Mouse (Mus musculus) urinary bladder, postnatal 25 days (tissue): ENCODE data around the gene Fbxo42.
"Not testable (repeated sequence)": the region's sequence is repeated elsewhere in the genome, so short reads cannot be mapped to it uniquely, and the experiment has no call there.

ENCODE experiments used
- DNase-seq: peaks from one replicate; pipeline ENCODE4 v3.0.0; 2022; ENCODE audit warnings: low spot score

The Fbxo42 gene

GRCm38 (mm10) chr4:141137740-141138139, 10.0 kb upstream of the Fbxo42 start:
- DNase-seq, result not testable (repeated sequence)

DNA sequence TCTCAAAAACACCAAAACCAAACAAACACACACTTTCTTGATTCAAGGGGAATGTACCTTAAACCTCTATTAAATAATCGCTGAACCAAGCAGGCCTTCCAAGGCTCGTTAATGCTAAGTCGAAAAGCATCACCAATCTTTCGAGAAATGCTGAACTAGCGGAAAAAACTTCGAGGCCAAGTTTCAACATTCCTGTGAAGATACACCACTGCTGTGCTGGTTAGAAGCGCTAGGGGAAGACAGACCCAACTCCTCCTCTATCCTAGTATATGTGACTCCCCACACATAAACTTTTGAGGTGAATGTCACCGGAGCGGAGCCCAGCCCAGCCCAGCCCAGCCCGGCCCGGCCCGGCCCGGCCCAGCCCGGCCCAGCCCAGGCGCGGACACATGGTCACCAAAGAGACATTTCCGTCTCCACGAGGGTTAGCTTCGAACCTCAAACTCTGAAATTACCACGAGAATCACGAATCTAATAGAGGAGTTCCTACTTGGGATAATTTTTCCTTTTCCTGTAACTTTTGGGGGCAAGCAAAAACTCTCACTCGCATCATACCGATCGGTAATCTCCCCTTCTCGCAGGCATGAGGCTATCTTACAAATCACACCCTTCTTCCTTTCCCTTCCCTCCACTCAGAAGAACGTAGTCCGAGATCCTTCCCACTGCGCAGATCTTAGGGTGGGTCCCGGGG, 9.1 kb upstream of the Fbxo42 start:
- no peak for DNase-seq

- DNase-seq, result peak; percentile 99
These were observed 8.4 kb upstream of the Fbxo42 start, which contains the start of gene Szrd1 for GRCm38 (mm10) chr4:141139116-141139970. Gene Szrd1, minus strand, starts transcription at chr4:141139775.

GRCm38 (mm10) chr4:141140354-141140753, 7.4 kb upstream of the Fbxo42 start:
- DNase-seq, result not testable (repeated sequence)

DNA sequence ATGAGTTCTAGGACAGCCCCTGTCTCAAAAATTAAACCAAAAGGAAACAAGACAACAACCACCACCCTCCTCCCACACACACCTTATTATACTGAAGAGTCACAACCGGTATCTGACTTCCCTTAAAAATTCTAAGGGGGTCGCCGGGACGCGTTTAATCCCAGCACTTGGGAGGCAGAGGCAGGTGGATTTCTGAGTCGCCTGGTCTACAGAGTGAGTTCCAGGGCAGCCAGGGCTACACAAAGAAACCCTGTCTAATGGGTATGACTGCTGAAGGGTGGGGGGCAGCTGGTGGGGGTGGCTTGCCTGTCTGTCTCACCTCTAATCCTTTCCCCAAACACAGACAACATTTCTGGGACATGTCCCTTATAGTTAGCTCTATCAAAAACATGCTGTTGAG, 6.7 kb upstream of the Fbxo42 start:
- DNase-seq, result no peak

- DNase-seq, result peak; percentile 67
These were observed 5.4 kb upstream of the Fbxo42 start for GRCm38 (mm10) chr4:141142285-141142811.

GRCm38 (mm10) chr4:141145124-141145523, 2.6 kb upstream of the Fbxo42 start:
- not testable (repeated sequence) for DNase-seq

DNA sequence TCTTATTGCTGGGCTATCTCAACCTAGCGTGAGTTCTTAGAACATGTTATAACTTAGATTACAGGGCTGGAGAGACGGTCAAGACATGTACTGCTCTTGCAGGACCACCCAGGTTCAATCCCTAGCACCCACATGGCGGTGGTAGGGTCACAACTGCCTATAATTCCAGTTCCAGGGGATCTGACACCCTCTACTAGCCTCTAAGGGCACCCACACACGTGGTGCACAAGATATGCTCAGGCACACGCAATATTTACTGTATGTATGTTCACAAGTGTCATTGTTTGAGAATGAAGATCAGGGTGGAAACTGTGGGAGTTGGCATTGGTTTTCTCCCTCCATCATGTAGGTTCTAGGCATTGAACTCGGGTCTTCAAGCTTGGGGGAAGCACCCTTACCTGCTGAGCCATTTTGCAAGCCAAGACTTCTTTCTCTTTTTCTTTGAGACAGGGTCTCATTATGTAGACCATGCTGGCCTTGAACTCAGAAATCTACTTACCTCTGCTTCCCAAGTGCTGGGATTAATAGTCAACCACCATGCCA, 1.2 kb upstream of the Fbxo42 start:
- DNase-seq, result no peak

GRCm38 (mm10) chr4:141148009-141148801, 492 bp downstream of the Fbxo42 start:
- DNase-seq, result no peak

DNA sequence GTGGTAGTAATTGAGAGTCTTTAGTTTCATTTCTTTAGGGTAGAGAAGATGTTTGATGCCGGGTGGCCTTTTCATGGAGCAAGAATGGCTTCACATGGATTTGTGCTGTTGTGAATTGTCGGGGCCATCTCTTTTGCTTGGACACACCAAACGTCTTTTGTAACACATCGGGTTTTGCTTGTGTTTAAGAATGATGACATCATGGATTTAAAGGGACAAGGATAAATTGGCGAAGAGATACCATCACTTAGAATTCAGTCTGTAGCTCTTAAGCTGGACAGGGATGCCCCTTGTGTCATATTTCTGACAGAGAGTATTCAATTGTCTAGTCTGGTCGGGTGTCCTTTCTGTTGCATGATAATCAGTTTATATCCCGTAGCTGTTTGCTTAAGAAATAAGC, 1.4 kb downstream of the Fbxo42 start:
- no peak for DNase-seq

GRCm38 (mm10) chr4:141157485-141157884, 9.8 kb downstream of the Fbxo42 start:
- DNase-seq, result no peak

DNA sequence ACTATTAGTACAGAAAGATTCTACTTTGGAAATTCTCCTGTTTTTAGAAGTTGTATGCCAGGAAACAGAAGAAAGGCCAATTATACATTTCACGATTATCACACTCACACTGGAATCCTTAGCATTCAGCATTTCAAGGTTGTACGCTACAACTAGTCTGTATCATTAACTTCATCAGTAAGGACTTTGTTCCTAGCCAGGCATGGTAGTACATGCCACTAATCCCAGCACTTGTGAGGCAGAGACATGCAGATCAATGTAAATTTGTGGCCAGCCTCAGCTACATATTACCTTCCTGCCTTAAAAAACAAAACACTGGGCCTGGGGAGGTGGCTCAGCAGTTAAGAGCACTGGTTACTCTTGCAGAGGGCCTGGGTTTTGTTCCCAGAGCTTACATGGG, 10.9 kb downstream of the Fbxo42 start:
- no peak for DNase-seq

- DNase-seq, result no peak
These were observed 11.4 kb downstream of the Fbxo42 start for GRCm38 (mm10) chr4:141159093-141159492.

GRCm38 (mm10) chr4:141159666-141160065, 12.0 kb downstream of the Fbxo42 start:
- DNase-seq, result no peak

GRCm38 (mm10) chr4:141160193-141160592, 12.5 kb downstream of the Fbxo42 start:
- DNase-seq, result no peak

GRCm38 (mm10) chr4:141161699-141162208, 14.0 kb downstream of the Fbxo42 start:
- no peak for DNase-seq

GRCm38 (mm10) chr4:141163729-141164128, 16.0 kb downstream of the Fbxo42 start:
- no peak for DNase-seq

DNA sequence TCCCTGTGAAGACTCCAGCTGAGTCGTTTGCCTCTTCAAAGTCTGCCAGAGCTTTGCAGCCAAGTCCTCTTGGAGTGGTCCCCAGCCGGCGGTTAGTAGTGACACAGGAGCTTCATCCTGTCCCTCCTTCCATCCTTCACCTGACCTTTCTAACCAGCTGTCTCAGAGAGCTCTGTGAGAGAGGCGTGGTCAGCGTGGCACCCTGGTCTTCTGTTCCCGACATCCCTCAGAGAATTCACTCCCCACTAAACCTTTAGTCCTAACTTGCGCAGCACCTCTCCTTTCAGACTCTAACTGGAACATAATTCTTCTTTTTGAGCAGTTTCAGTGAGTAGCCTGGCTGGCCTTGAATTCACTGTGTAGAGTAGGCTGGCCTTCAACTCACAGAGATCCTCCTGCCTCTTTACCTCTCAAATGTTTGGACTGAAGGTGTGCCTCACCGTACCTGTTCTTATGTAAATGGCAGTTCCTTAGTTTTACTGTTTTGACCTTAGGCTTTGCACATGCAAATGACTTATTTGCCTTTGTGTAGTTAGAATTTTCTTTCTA, 18.1 kb downstream of the Fbxo42 start:
- no peak for DNase-seq

- no peak for DNase-seq
These were observed 19.4 kb downstream of the Fbxo42 start for GRCm38 (mm10) chr4:141167156-141167555.

DNA sequence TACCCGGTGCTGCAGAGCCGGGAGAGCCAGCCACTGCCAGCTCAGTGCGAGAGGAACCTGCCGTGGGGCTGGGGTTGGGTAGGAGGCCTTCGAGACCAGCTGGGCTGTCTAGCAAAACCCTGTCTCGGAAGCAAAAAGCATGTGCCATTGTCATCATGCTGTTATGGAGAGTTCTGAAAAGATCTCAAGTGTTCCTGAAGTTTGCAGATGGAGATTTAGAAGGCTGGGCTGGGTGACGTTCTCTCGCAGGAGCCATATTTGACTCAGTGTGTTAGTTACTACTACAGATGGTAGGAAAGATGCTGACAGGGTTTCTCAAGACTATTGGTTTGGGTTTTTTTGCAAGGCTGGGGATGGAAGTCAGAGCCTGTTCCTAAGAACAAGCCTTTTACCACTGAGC, 24.4 kb downstream of the Fbxo42 start:
- no peak for DNase-seq

GRCm38 (mm10) chr4:141175783-141176182, 28.1 kb downstream of the Fbxo42 start:
- no peak for DNase-seq
